Mouse (Mus musculus): ENCODE data around the gene Chac2. TPM values are rescaled to one million over a fixed set of nuclear protein-coding genes. Genes with fewer than 3 reads are reported as not detected.

The Chac2 gene
- polyA plus RNA-seq, 1 experiment from 2014 or later: 10.8 TPM

- Histone ChIP-seq H3K36me3 (ENCODE audit: control insufficient read depth, insufficient read depth, low read length) (no peaks in the 10 kb centered on the region), H3K27ac (replicated peaks; ENCODE audit: low read depth, low read length) (no peak overlapping the region), H3K4me2 (ENCODE audit: low read depth, severe bottlenecking) (no peak overlapping the region), H3K9ac (ENCODE audit: low read length) (no peak overlapping the region), H3K4me1 (ENCODE audit: control insufficient read depth, insufficient read depth, low read length) (no peaks in the 10 kb centered on the region), H3K4me3 (ENCODE audit: low read depth, low read length) (no peak overlapping the region), H3K9me3 (ENCODE audit: control insufficient read depth, low read length) (no peaks in the 10 kb centered on the region), H3K27me3 (ENCODE audit: control insufficient read depth, insufficient read depth, low read length) (no peaks in the 10 kb centered on the region)
- ATAC-seq (ENCODE audit: insufficient number of reproducible peaks, low FRiP score, low TSS enrichment, low read depth) (no peak), DNase-seq (ENCODE audit: low spot score) (no peak)
- WGBS: 91% methylated on average over 3 of the region's 3 CpGs
Observed at GRCm38 (mm10) chr11:30996670-30997069, 10.5 kb upstream of the Chac2 start.

DNA sequence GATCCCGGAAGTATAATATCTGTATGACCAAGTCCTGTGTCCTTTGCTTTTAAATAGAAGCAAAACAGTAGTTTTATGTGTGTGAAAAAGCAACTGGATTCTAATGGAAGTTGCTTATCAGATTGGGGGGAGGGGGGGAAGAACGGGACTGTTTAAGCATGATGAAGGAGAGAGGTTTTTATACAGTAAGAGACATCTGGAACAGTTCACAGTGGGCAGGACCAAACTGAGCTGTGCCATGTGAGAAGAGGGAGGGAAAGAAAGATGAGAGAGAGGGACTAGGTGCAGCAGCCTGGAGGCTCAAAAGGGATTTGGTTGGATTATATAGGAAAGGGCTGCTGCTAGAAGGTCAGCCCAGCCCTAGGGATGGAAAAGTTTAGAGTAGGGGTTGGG, 471 bp upstream of the Chac2 start:
- no peak overlapping the region; the same call in 1 of the 2 replicates for H3K9ac ChIP-seq (ENCODE audit: low read length)
- WGBS: 6% methylated on average over 2 of the region's 2 CpGs

DNA sequence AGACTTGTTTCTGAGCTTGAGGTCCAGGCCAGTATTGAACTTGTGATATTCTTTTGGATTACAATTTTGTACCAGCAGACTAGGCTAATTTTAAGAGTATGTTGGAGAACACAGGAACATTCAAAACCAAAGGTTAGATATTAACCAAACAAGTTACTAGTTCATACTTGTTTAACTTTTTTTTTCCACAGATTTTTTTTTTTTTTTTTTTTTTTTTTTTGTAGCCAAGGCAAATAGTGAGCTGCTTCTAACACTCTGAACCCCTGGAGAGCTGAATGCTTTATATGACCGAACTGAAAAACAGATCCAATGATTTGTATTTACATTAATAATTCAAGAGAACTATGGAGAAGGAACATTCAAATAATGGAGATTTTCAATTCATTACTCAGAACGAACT, 913 bp downstream of the Chac2 start:
- H3K4me2 ChIP-seq (ENCODE audit: low read depth, severe bottlenecking): no peak overlapping the region
- H3K27me3 ChIP-seq (ENCODE audit: control insufficient read depth, insufficient read depth, low read length): no peaks in the 10 kb centered on the region
- no peak for DNase-seq (ENCODE audit: low spot score)
- H3K9me3 ChIP-seq (ENCODE audit: control insufficient read depth, low read length): no peaks in the 10 kb centered on the region
- H3K4me3 ChIP-seq (ENCODE audit: low read depth, low read length): no peak overlapping the region
- H3K36me3 ChIP-seq (ENCODE audit: control insufficient read depth, insufficient read depth, low read length): no peaks in the 10 kb centered on the region
- H3K9ac ChIP-seq (ENCODE audit: low read length): no peak overlapping the region
- H3K4me1 ChIP-seq (ENCODE audit: control insufficient read depth, insufficient read depth, low read length): no peaks in the 10 kb centered on the region
- 63% methylated on average over 2 of the region's 2 CpGs for WGBS
- no peak for ATAC-seq (ENCODE audit: insufficient number of reproducible peaks, low FRiP score, low TSS enrichment, low read depth)
- no peak overlapping the region for H3K27ac ChIP-seq (replicated peaks; ENCODE audit: low read depth, low read length)

More for the DNA sequence above, 471 bp upstream of the Chac2 start:
- Histone ChIP-seq H3K27ac (replicated peaks; ENCODE audit: low read depth, low read length) (no peak overlapping the region), H3K4me3 (ENCODE audit: low read depth, low read length) (peak overlapping the region; percentile 53), H3K36me3 (ENCODE audit: control insufficient read depth, insufficient read depth, low read length) (no peaks in the 10 kb centered on the region), H3K9me3 (ENCODE audit: control insufficient read depth, low read length) (no peaks in the 10 kb centered on the region), H3K4me1 (ENCODE audit: control insufficient read depth, insufficient read depth, low read length) (no peaks in the 10 kb centered on the region), H3K27me3 (ENCODE audit: control insufficient read depth, insufficient read depth, low read length) (no peaks in the 10 kb centered on the region), H3K4me2 (ENCODE audit: low read depth, severe bottlenecking) (peak overlapping the region; percentile 70)
- ATAC-seq (ENCODE audit: insufficient number of reproducible peaks, low FRiP score, low TSS enrichment, low read depth) (peak; percentile 76), DNase-seq (ENCODE audit: low spot score) (peak; percentile 26)

DNA sequence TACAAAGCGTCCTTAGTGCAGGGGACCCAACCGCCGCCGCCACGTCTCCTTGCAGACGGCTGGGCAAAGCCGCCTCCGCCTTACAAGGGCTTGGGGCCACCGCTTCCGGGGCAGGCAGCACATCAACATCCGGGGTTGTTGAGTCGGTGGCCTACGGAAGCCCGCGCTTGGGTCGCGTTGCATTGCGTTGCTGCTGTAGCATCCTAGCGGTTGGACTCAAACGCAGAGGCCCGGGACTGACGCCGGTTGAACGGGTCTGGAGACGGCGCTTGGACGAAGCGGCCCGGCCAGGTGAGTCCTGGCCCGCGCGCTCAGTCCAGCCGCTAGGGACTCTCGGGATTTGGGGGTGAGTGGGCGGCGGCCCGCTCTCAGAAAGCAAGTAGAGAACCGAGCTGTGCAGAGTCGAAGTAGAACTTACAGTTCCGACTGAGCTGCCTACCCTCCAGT, 31.8 kb downstream of the Chac2 start, which contains the start of gene Erlec1:
TSS of gene Erlec1 (minus strand) at position 57 of the 447 bp plus-strand sequence.
- ATAC-seq (ENCODE audit: insufficient number of reproducible peaks, low FRiP score, low TSS enrichment, low read depth) (peak; percentile 96), DNase-seq (ENCODE audit: low spot score) (peak; percentile 90)
- Histone ChIP-seq H3K4me3 (ENCODE audit: low read depth, low read length) (peak within 1 kb of the TSS; percentile 78), H3K36me3 (ENCODE audit: control insufficient read depth, insufficient read depth, low read length) (peaks cover 4% of the 10 kb centered on the region; the same call in 1 of the 2 replicates), H3K9me3 (ENCODE audit: control insufficient read depth, low read length) (no peaks in the 10 kb centered on the region), H3K27ac (replicated peaks; ENCODE audit: low read depth, low read length) (peak within 1 kb of the TSS; percentile 45; the same call in 1 of the 2 replicates), H3K4me2 (ENCODE audit: low read depth, severe bottlenecking) (peak within 1 kb of the TSS; percentile 67), H3K27me3 (ENCODE audit: control insufficient read depth, insufficient read depth, low read length) (no peaks in the 10 kb centered on the region), H3K4me1 (ENCODE audit: control insufficient read depth, insufficient read depth, low read length) (no peaks in the 10 kb centered on the region), H3K9ac (ENCODE audit: low read length) (peak within 1 kb of the TSS; percentile 90)
- WGBS: under 1% methylated on average over 40 of the region's 40 CpGs

- Histone ChIP-seq H3K9me3 (ENCODE audit: control insufficient read depth, low read length) (no peaks in the 10 kb centered on the region), H3K27ac (replicated peaks; ENCODE audit: low read depth, low read length) (peak overlapping the region; percentile 39; the same call in 1 of the 2 replicates), H3K4me3 (ENCODE audit: low read depth, low read length) (peak overlapping the region; percentile 78), H3K9ac (ENCODE audit: low read length) (peak overlapping the region; percentile 84), H3K27me3 (ENCODE audit: control insufficient read depth, insufficient read depth, low read length) (no peaks in the 10 kb centered on the region), H3K4me1 (ENCODE audit: control insufficient read depth, insufficient read depth, low read length) (no peaks in the 10 kb centered on the region), H3K36me3 (ENCODE audit: control insufficient read depth, insufficient read depth, low read length) (peaks cover 4% of the 10 kb centered on the region; the same call in 1 of the 2 replicates), H3K4me2 (ENCODE audit: low read depth, severe bottlenecking) (peak overlapping the region; percentile 62)
- ATAC-seq (ENCODE audit: insufficient number of reproducible peaks, low FRiP score, low TSS enrichment, low read depth): peak; percentile 87
- WGBS: 3% methylated on average over 22 of the region's 32 CpGs
- DNase-seq (ENCODE audit: low spot score): peak; percentile 65
Observed at GRCm38 (mm10) chr11:30953469-30954154, 32.5 kb downstream of the Chac2 start.

DNA sequence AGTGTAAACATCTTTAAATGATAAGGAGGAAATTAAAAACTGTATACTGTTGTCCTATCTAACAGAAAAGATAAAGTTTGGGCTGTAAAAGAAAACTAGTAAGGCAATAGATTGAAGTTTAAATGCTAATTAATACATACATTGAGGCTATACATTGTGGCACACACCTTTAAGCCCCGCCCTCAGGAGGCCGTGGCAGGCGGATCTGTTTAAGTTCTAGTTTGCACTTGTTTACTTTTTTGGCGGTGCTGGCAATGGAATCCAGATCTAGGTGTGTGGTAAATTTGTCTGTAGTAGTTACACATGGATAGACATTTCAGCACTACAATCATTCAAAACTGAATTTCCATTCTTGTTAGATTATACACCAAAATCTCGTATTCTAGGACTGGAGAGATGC, 33.3 kb downstream of the Chac2 start:
- Histone ChIP-seq H3K27me3 (ENCODE audit: control insufficient read depth, insufficient read depth, low read length) (no peaks in the 10 kb centered on the region), H3K36me3 (ENCODE audit: control insufficient read depth, insufficient read depth, low read length) (peaks cover 4% of the 10 kb centered on the region; the same call in 1 of the 2 replicates), H3K4me2 (ENCODE audit: low read depth, severe bottlenecking) (peak overlapping the region; percentile 62), H3K4me1 (ENCODE audit: control insufficient read depth, insufficient read depth, low read length) (no peaks in the 10 kb centered on the region), H3K27ac (replicated peaks; ENCODE audit: low read depth, low read length) (no peak overlapping the region), H3K9ac (ENCODE audit: low read length) (no peak overlapping the region), H3K4me3 (ENCODE audit: low read depth, low read length) (peak overlapping the region; percentile 78; the same call in 1 of the 2 replicates), H3K9me3 (ENCODE audit: control insufficient read depth, low read length) (no peaks in the 10 kb centered on the region)
- WGBS: 75% methylated on average over 5 of the region's 5 CpGs
- no peak for ATAC-seq (ENCODE audit: insufficient number of reproducible peaks, low FRiP score, low TSS enrichment, low read depth)
- DNase-seq (ENCODE audit: low spot score): no peak

- DNase-seq (ENCODE audit: low spot score) (no peak), ATAC-seq (ENCODE audit: insufficient number of reproducible peaks, low FRiP score, low TSS enrichment, low read depth) (no peak)
- no peaks in the 10 kb centered on the region for H3K27me3 ChIP-seq (ENCODE audit: control insufficient read depth, insufficient read depth, low read length)
- H3K27ac ChIP-seq (replicated peaks; ENCODE audit: low read depth, low read length): no peak overlapping the region
- 87% methylated on average over 2 of the region's 2 CpGs for WGBS
- no peak overlapping the region for H3K9ac ChIP-seq (ENCODE audit: low read length)
- H3K4me3 ChIP-seq (ENCODE audit: low read depth, low read length): no peak overlapping the region
- no peak overlapping the region for H3K4me2 ChIP-seq (ENCODE audit: low read depth, severe bottlenecking)
- H3K9me3 ChIP-seq (ENCODE audit: control insufficient read depth, low read length): no peaks in the 10 kb centered on the region
- H3K4me1 ChIP-seq (ENCODE audit: control insufficient read depth, insufficient read depth, low read length): no peaks in the 10 kb centered on the region
- peaks cover 11% of the 10 kb centered on the region; the same call in 1 of the 2 replicates for H3K36me3 ChIP-seq (ENCODE audit: control insufficient read depth, insufficient read depth, low read length)
Observed at GRCm38 (mm10) chr11:30943522-30943921, 42.6 kb downstream of the Chac2 start.

DNA sequence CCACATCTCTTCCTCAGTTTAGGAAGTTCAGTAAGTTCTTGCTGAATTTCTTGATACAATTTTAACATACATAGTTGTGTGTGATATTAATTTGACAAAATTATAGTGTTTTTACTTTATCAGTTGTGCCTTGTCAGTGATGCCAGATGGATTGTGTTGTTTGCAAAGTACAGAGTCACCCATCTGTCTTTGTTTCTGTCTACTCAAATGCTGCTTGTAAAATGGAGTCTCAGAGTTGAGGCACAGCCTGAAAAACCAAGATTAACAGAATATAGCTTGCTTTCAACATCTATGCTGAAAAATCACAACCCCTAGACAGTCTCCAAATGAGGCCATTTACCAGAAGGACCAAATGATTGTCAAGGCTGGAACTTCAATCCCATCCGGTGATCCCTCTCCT, 57.7 kb downstream of the Chac2 start:
- no peaks in the 10 kb centered on the region for H3K27me3 ChIP-seq (ENCODE audit: control insufficient read depth, insufficient read depth, low read length)
- 100% methylated on average over 1 of the region's 1 CpGs for WGBS
- no peak overlapping the region for H3K27ac ChIP-seq (replicated peaks; ENCODE audit: low read depth, low read length)
- H3K4me2 ChIP-seq (ENCODE audit: low read depth, severe bottlenecking): no peak overlapping the region
- no peak overlapping the region for H3K4me3 ChIP-seq (ENCODE audit: low read depth, low read length)
- H3K36me3 ChIP-seq (ENCODE audit: control insufficient read depth, insufficient read depth, low read length): peaks cover 7% of the 10 kb centered on the region; the same call in 1 of the 2 replicates
- H3K9ac ChIP-seq (ENCODE audit: low read length): no peak overlapping the region
- H3K9me3 ChIP-seq (ENCODE audit: control insufficient read depth, low read length): no peaks in the 10 kb centered on the region
- DNase-seq (ENCODE audit: low spot score) (no peak), ATAC-seq (ENCODE audit: insufficient number of reproducible peaks, low FRiP score, low TSS enrichment, low read depth) (no peak)
- no peaks in the 10 kb centered on the region for H3K4me1 ChIP-seq (ENCODE audit: control insufficient read depth, insufficient read depth, low read length)

Data from limb, embryonic 11.5 days (tissue).